Mouse (Mus musculus) left cerebral cortex, postnatal 10 days (tissue): ENCODE data around the gene Anxa2. TPM values are rescaled to one million over a fixed set of nuclear protein-coding genes. Genes with fewer than 3 reads are reported as not detected.
A peak's percentile ranks its signal among the peaks of the same experiment; 100 is the strongest.

ENCODE experiments used
- DNase-seq, 2 experiments: peaks; one replicate each; pipeline ENCODE4 v3.0.0; 2021 to 2022; ENCODE audit warnings: low spot score in 2 of 2, mixed read lengths in 1 of 2; ENCODE audit errors: extremely low spot score in 1 of 2
- intact Hi-C: fragments of 180-260 bp; cut with DNase I; formaldehyde crosslinking; loops from one replicate; pipeline ENCODE4 v1.15.1; 2025
- total RNA-seq, 2 experiments: library from RNA; stranded (reverse); gene quantifications; 2 replicates each; pipeline ENCODE4 v1.2.3; 2021

Anxa2 gene
- total RNA-seq, 2 experiments from 2014 or later, result 15.9 to 17.0 TPM

- intact Hi-C loops, result no loop called here
- DNase-seq, result peak in 1 of 2 experiments; percentile 63
Measured at GRCm38 (mm10) chr9:69457747-69458625, 4.6 kb downstream of the Anxa2 start.

GRCm38 (mm10) chr9:69458982-69459381 lies 5.6 kb downstream of the Anxa2 start:
- DNase-seq, result no peak
- intact Hi-C loops, result no loop called here

- no peak for DNase-seq
- intact Hi-C loops, result no loop called here
Measured at GRCm38 (mm10) chr9:69459876-69460275, 6.5 kb downstream of the Anxa2 start.

- DNase-seq, result no peak
- intact Hi-C loops, result no loop called here
Measured at GRCm38 (mm10) chr9:69463046-69463445, 9.6 kb downstream of the Anxa2 start.

GRCm38 (mm10) chr9:69464109-69464756 lies 10.8 kb downstream of the Anxa2 start:
- intact Hi-C loops, result no loop called here
- no peak for DNase-seq

GRCm38 (mm10) chr9:69466098-69466497 lies 12.7 kb downstream of the Anxa2 start:
- intact Hi-C loops, result no loop called here
- no peak for DNase-seq

- DNase-seq, result no peak
- intact Hi-C loops, result no loop called here
Measured at GRCm38 (mm10) chr9:69467310-69467939, 14.0 kb downstream of the Anxa2 start.

- intact Hi-C loops, result no loop called here
- DNase-seq, result no peak
Measured at GRCm38 (mm10) chr9:69468991-69469390, 15.6 kb downstream of the Anxa2 start.

- intact Hi-C loops, result no loop called here
- DNase-seq, result no peak
Measured at GRCm38 (mm10) chr9:69470362-69470761, 16.9 kb downstream of the Anxa2 start.

GRCm38 (mm10) chr9:69470921-69471320 lies 17.5 kb downstream of the Anxa2 start:
- no peak for DNase-seq
- intact Hi-C loops, result no loop called here

GRCm38 (mm10) chr9:69472724-69473123 lies 19.3 kb downstream of the Anxa2 start:
- intact Hi-C loops, result no loop called here
- DNase-seq, result peak in 1 of 2 experiments; percentile 77

- intact Hi-C loops, result no loop called here
- no peak for DNase-seq
Measured at GRCm38 (mm10) chr9:69475873-69476272, 22.5 kb downstream of the Anxa2 start.

- intact Hi-C loops, result no loop called here
- no peak for DNase-seq
Measured at GRCm38 (mm10) chr9:69477195-69477823, 23.9 kb downstream of the Anxa2 start.

GRCm38 (mm10) chr9:69477824-69478222 lies 24.4 kb downstream of the Anxa2 start:
- DNase-seq, result no peak
- intact Hi-C loops, result no loop called here

GRCm38 (mm10) chr9:69480344-69480743 lies 26.9 kb downstream of the Anxa2 start:
- peak; percentile 81 to 87 for DNase-seq
- intact Hi-C loops, result loop anchor here (2.0 to 10.0 kb wide), 3 partner anchors 62 to 1466 kb away; no protein-coding TSS in a partner anchor

- no peak for DNase-seq
- intact Hi-C loops, result loop anchor here (10.0 kb wide), 1 partner anchor 1469 kb away; no protein-coding TSS in a partner anchor
Measured at GRCm38 (mm10) chr9:69483811-69484210, 30.4 kb downstream of the Anxa2 start.

- intact Hi-C loops, result loop anchor here (10.0 kb wide), 1 partner anchor 1471 kb away; no protein-coding TSS in a partner anchor
- no peak for DNase-seq
Measured at GRCm38 (mm10) chr9:69486140-69486539, 32.7 kb downstream of the Anxa2 start.

- intact Hi-C loops, result loop anchor here (10.0 kb wide), 1 partner anchor 1474 kb away; no protein-coding TSS in a partner anchor
- DNase-seq, result no peak
Measured at GRCm38 (mm10) chr9:69488510-69488909, 35.1 kb downstream of the Anxa2 start.

GRCm38 (mm10) chr9:69488972-69489371 lies 35.6 kb downstream of the Anxa2 start:
- no peak for DNase-seq
- intact Hi-C loops, result loop anchor here (10.0 kb wide), 1 partner anchor 1474 kb away; no protein-coding TSS in a partner anchor
